Mouse (Mus musculus) naive thymus-derived CD4-positive, alpha-beta T cell, adult 2 months (primary cell): ENCODE data around the gene Nt5c3b.

ENCODE experiments used
- DNase-seq: peaks from one replicate; pipeline ENCODE4 v3.0.0-alpha.2; 2011; ENCODE audit warnings: low read depth

The Nt5c3b gene

DNA sequence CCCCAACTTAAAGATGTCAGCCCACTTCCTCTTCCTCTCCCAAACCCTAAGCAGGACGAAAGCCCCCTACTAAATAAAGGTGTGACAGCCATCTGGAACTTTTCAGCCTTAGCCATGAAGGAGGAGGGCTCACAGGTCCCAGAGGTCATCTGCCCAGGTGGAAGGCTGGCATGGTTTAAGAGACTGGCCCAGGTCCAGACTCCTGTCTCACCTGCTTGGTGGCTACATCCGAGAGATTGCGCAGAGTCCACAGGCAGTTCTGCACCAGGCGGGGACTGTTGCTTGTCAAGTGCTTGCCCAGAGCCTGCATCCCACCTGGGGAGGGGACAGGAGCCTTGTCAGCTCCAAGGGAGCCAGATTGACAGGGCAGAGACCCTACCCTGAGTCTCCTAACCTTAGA is 62.3 kb downstream of the Nt5c3b start:
- no peak for DNase-seq

DNA sequence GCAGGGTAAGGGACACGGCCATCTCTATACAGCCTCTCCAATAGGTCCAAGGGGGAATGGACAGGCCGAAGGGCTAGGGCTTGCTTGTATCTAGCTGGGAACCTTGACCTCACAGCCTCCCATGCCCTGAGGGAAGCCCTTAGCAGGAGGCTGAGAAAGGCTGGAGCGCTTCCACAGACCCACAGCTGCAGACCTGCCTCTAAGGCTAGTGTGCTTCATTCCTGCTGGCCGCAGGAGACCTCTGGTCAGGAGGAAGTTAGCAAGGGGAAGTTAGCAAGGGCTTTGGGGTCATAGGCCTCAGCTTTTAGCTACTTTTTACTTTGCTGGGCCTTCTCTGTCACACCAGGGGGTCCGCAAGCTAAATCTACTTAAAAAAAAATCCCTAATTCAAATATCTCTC is 63.2 kb downstream of the Nt5c3b start:
- DNase-seq: no peak

GRCm38 (mm10) chr11:100377989-100378388 is 63.6 kb downstream of the Nt5c3b start:
- DNase-seq: no peak

GRCm38 (mm10) chr11:100376746-100377389 is 64.7 kb downstream of the Nt5c3b start:
- DNase-seq: no peak

- no peak for DNase-seq
These were observed 65.6 kb downstream of the Nt5c3b start for GRCm38 (mm10) chr11:100376005-100376404.

DNA sequence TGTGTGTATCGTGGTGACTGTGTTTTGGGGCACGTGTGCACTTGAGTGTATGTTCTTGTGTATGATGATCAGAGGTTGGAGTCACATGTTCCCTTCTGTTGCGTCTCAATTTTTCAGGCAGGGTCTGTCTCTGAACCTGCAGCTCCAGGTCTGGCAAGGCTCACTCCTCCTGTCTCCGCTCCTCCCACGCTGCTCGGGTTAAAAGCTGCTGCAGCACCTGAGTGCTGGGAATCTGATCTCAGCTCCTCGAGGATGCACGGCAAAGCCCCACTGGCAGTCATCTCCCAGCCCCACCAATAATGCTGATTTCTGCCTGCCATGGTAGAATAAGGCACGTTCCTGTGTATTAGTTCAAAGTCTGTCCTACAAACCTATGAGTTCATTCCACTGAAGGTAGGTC is 66.5 kb downstream of the Nt5c3b start:
- no peak for DNase-seq
